Mouse (Mus musculus) hindbrain, postnatal 0 days (tissue): ENCODE measurements around the gene Ccdc28b. TPM values are rescaled to one million over a fixed set of nuclear protein-coding genes. Genes with fewer than 3 reads are reported as not detected.

Source experiments
- ATAC-seq: fragments of 200-750 bp; cut with Nextera tagmentation; 2 replicates; pipeline ENCODE4 v1.8.0; 2017; ENCODE audit warnings: mild to moderate bottlenecking, moderate TSS enrichment, moderate library complexity
- DNase-seq: peaks from one replicate; pipeline ENCODE4 v3.0.0-alpha.2; 2015; ENCODE audit warnings: low spot score
- H3K27ac ChIP-seq: fragments of 300-500 bp; sonication (generic); 2 replicates; pipeline ENCODE4 v1.5.1; 2014; ENCODE audit warnings: mild to moderate bottlenecking
- H3K27me3 ChIP-seq: fragments of 300-500 bp; sonication (generic); 2 replicates; pipeline ENCODE4 v1.6.1; 2014; ENCODE audit warnings: low read length, mixed read lengths; ENCODE audit not compliant: insufficient read depth
- H3K36me3 ChIP-seq: fragments of 300-500 bp; sonication (generic); 2 replicates; pipeline ENCODE4 v1.6.1; 2014; ENCODE audit warnings: low read length, mixed read lengths; ENCODE audit not compliant: insufficient read depth
- H3K4me1 ChIP-seq: fragments of 300-500 bp; sonication (generic); 2 replicates; pipeline ENCODE4 v1.6.1; 2014; ENCODE audit warnings: antibody characterized with exemption, low read length, mixed read lengths; ENCODE audit not compliant: insufficient read depth
- H3K4me2 ChIP-seq: fragments of 300-500 bp; sonication (generic); 2 replicates; pipeline ENCODE4 v1.6.1; 2014; ENCODE audit warnings: low read depth, mild to moderate bottlenecking, low read length, moderate library complexity, mixed read lengths
- H3K4me3 ChIP-seq: fragments of 300-500 bp; sonication (generic); 2 replicates; pipeline ENCODE4 v1.5.1; 2014; ENCODE audit warnings: low read length
- H3K9ac ChIP-seq: fragments of 300-500 bp; sonication (generic); replicated peaks from 2 replicates; pipeline ENCODE4 v1.6.1; 2014; ENCODE audit warnings: mild to moderate bottlenecking, low read length, moderate library complexity, mixed read lengths
- H3K9me3 ChIP-seq: fragments of 300-500 bp; sonication (generic); 2 replicates; pipeline ENCODE4 v1.6.1; 2016; ENCODE audit warnings: low read length, mixed read lengths
- CTCF ChIP-seq: IDR thresholded peaks from 2 replicates; pipeline ENCODE4 v1.5.1; 2016; ENCODE audit warnings: antibody characterized with exemption, control low read depth, low read depth
- WGBS: fragments of 180-500 bp; shearing (Covaris S2); extraction: QIAGEN DNeasy Blood & Tissue Kit; methylation state at CpG from one replicate; pipeline ENCODE4 v1.1.7; 2014; 5-methylcytosine and 5-hydroxymethylcytosine counted together
- polyA plus RNA-seq: library from polyadenylated mRNA; unstranded; fragments of >200 nt; fragmentation: Nextera tagmentation; extraction: Ambion mirVana; gene quantifications from 2 replicates; pipeline ENCODE4 v1.2.1, GENCODE M21; 2015
- total RNA-seq: library from RNA; depleted of rRNA; stranded (reverse); fragments of >200 nt; gene quantifications from 2 replicates; pipeline ENCODE4 v1.2.3, GENCODE M21; 2014

Ccdc28b gene
- total and polyA plus RNA-seq, 2 experiments from 2014 or later, result 55.0 to 157 TPM

- Histone ChIP-seq H3K4me3 (peak overlapping the region; percentile 64), H3K27ac (peak overlapping the region; percentile 91), H3K9me3 (no peaks in the 10 kb centered on the region), H3K4me2 (peak overlapping the region; percentile 72), H3K36me3 (peaks cover 32% of the 10 kb centered on the region), H3K27me3 (no peaks in the 10 kb centered on the region), H3K9ac (peak overlapping the region; percentile 76), H3K4me1 (peaks cover 15% of the 10 kb centered on the region)
- DNase-seq, result peak; percentile 41
- WGBS, result 3% methylated on average over 17 of the region's 17 CpGs
- no peak for TF ChIP-seq CTCF
- no peak; the same call in 1 of the 2 replicates for ATAC-seq
Observed at GRCm38 (mm10) chr4:129640101-129640637, 16.4 kb upstream of the Ccdc28b start.

GRCm38 (mm10) chr4:129639221-129639620 is 15.5 kb upstream of the Ccdc28b start:
- Histone ChIP-seq H3K9ac (0 out of 2 replicates have a peak overlapping the region, but pooled peaks have one; percentile 76), H3K36me3 (peaks cover 35% of the 10 kb centered on the region)
- WGBS, result 72% methylated on average over 15 of the region's 15 CpGs

GRCm38 (mm10) chr4:129633852-129634251 is 10.1 kb upstream of the Ccdc28b start:
- no peak for ATAC-seq
- DNase-seq, result no peak
- TF ChIP-seq CTCF, result no peak
- H3K4me2 ChIP-seq, result no peak overlapping the region
- 94% methylated on average over 6 of the region's 6 CpGs for WGBS
- no peaks in the 10 kb centered on the region for H3K27me3 ChIP-seq
- H3K9ac ChIP-seq, result no peak overlapping the region
- no peaks in the 10 kb centered on the region for H3K9me3 ChIP-seq
- no peak overlapping the region for H3K27ac ChIP-seq
- H3K4me3 ChIP-seq, result no peak overlapping the region
- 0 out of 2 replicates have a peak, but pooled peaks cover 5% of the 10 kb centered on the region for H3K4me1 ChIP-seq
- peaks cover 82% of the 10 kb centered on the region for H3K36me3 ChIP-seq

More at GRCm38 (mm10) chr4:129639221-129639620, 15.5 kb upstream of the Ccdc28b start:
- Histone ChIP-seq H3K9me3 (no peaks in the 10 kb centered on the region), H3K4me3 (peak overlapping the region; percentile 64; the same call in 1 of the 2 replicates), H3K27me3 (no peaks in the 10 kb centered on the region), H3K4me1 (peaks cover 15% of the 10 kb centered on the region), H3K27ac (no peak overlapping the region), H3K4me2 (peak overlapping the region; percentile 72)
- no peak for DNase-seq
- TF ChIP-seq CTCF, result no peak
- ATAC-seq, result no peak

GRCm38 (mm10) chr4:129631867-129632266 is 8.1 kb upstream of the Ccdc28b start:
- no peak overlapping the region for H3K9ac ChIP-seq
- no peaks in the 10 kb centered on the region for H3K4me1 ChIP-seq
- H3K4me2 ChIP-seq, result no peak overlapping the region
- H3K27ac ChIP-seq, result no peak overlapping the region
- no peak overlapping the region for H3K4me3 ChIP-seq
- H3K9me3 ChIP-seq, result no peaks in the 10 kb centered on the region
- WGBS, result 90% methylated on average over 12 of the region's 12 CpGs
- H3K27me3 ChIP-seq, result no peaks in the 10 kb centered on the region
- DNase-seq, result no peak
- no peak for TF ChIP-seq CTCF
- H3K36me3 ChIP-seq, result peaks cover 94% of the 10 kb centered on the region
- no peak for ATAC-seq

GRCm38 (mm10) chr4:129630944-129631343 is 7.2 kb upstream of the Ccdc28b start:
- no peaks in the 10 kb centered on the region for H3K4me1 ChIP-seq
- H3K27ac ChIP-seq, result no peak overlapping the region
- H3K9ac ChIP-seq, result no peak overlapping the region
- no peaks in the 10 kb centered on the region for H3K9me3 ChIP-seq
- no peaks in the 10 kb centered on the region for H3K27me3 ChIP-seq
- TF ChIP-seq CTCF, result no peak
- no peak overlapping the region for H3K4me2 ChIP-seq
- no peak overlapping the region for H3K4me3 ChIP-seq
- ATAC-seq, result no peak
- H3K36me3 ChIP-seq, result peaks cover 92% of the 10 kb centered on the region
- 38% methylated on average over 4 of the region's 4 CpGs for WGBS
- DNase-seq, result peak; percentile 29

GRCm38 (mm10) chr4:129626035-129626434 is 2.3 kb upstream of the Ccdc28b start:
- DNase-seq (no peak), ATAC-seq (no peak)
- Histone ChIP-seq H3K27me3 (no peaks in the 10 kb centered on the region), H3K4me3 (no peak overlapping the region), H3K9ac (no peak overlapping the region), H3K36me3 (peaks cover 45% of the 10 kb centered on the region), H3K9me3 (no peaks in the 10 kb centered on the region), H3K4me2 (no peak overlapping the region), H3K27ac (peak overlapping the region; percentile 98; the same call in 1 of the 2 replicates), H3K4me1 (peaks cover 34% of the 10 kb centered on the region)
- WGBS, result 71% methylated on average over 6 of the region's 6 CpGs
- no peak for TF ChIP-seq CTCF

- Histone ChIP-seq H3K9ac (peak overlapping the region; percentile 46; the same call in 1 of the 2 replicates), H3K4me1 (peaks cover 35% of the 10 kb centered on the region), H3K27me3 (no peaks in the 10 kb centered on the region), H3K9me3 (no peaks in the 10 kb centered on the region), H3K4me3 (no peak overlapping the region), H3K36me3 (peaks cover 40% of the 10 kb centered on the region), H3K4me2 (peak overlapping the region; percentile 89), H3K27ac (peak overlapping the region; percentile 98)
- DNase-seq (no peak), ATAC-seq (no peak)
- TF ChIP-seq CTCF, result no peak
- 39% methylated on average over 4 of the region's 4 CpGs for WGBS
Observed at GRCm38 (mm10) chr4:129625496-129625895, 1.7 kb upstream of the Ccdc28b start.
